Mouse (Mus musculus) megakaryocyte, embryonic 14.5 days (primary cell): ENCODE data around the gene Pex7.

Experiments
- FLI1 ChIP-seq: IDR thresholded peaks from 2 replicates; pipeline ENCODE4 v1.6.1; 2012; ENCODE audit warnings: low read length, inconsistent platforms, mixed read lengths
- GATA1 ChIP-seq: IDR thresholded peaks from 3 replicates; pipeline ENCODE4 v1.6.1; 2012; ENCODE audit warnings: mixed read lengths, low read length, inconsistent platforms, borderline replicate concordance

DNA sequence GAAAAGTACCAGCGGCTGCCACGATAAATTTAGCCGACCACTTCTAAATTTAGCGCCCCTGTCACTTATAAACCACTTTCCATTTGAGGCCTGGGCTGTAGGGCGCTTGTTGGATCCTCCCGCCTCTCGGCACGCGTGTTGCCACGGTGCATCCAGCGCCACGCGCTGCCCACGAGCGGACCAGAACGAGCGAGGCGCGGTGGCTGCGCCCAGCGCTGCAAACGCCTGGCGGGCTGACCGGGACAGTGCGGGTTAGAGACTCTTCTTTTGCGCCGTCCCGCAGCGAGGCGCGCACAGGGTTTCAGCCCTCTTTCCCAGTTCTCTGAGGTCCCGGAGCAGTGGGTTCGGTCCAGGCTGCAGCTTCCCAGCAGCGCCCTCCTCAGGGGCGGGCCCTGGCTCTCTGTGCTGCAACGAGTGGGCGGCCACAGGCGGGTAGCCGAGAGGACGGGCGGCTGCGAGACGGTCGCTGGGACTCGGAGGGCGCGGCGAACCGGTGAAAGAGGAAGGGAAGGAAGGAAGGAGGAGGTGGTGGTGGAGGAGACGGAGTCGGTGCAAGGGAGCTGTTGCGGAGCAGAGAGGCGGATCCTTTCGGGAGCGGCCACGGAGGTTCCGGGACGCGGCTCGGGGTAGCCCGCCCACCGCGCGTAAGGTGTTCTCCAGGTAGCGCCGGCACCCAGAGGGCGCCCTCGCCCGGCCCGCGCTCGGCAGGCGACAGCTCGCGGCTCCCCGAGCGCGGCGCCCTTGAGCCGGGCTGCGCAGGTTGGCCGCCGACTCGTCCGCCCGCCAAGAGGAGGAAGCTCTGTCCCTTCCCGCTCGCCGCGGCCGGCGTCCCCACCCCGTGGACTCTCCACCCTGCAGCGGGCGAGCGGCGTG, 26.3 kb upstream of the Pex7 start:
- TF ChIP-seq FLI1 (no peak), GATA1 (no peak)
